33 mouse cellular contexts compared by ENCODE assay signal in genomic region chr13:4559143-4559542, GRCm38 (mm10). TPM values are rescaled to one million over a fixed set of nuclear protein-coding genes. Genes with fewer than 3 reads are reported as not detected.
"Had no signal": no experiment of that assay in that cellular context is flagged by ENCODE, and none has a peak within 500 bp of the region (broad histone marks: within the 10 kb centered on the region; RNA-seq: fewer than 3 reads in every experiment).

No protein-coding gene starts in this region.

- H3K4me3 ChIP-seq: heart, adult 2 months; heart, embryonic 13.5 days; heart, embryonic 15.5 days; hindbrain, embryonic 13.5 days; hindbrain, embryonic 15.5 days; kidney, embryonic 15.5 days; layer of hippocampus, adult 2 months; left cerebral cortex, adult 2 months; limb, embryonic 10.5 days; limb, embryonic 12.5 days; liver, embryonic 13.5 days; liver, embryonic 15.5 days had no signal

- H3K27ac ChIP-seq: heart, adult 2 months; heart, embryonic 13.5 days; heart, embryonic 15.5 days; hindbrain, embryonic 13.5 days; hindbrain, embryonic 15.5 days; hindbrain, postnatal 0 days; kidney, embryonic 15.5 days; kidney, postnatal 0 days; layer of hippocampus, adult 2 months; left cerebral cortex, adult 2 months; limb, embryonic 10.5 days; limb, embryonic 12.5 days; liver, embryonic 13.5 days; liver, embryonic 15.5 days had no signal

- H3K36me3 ChIP-seq: heart, embryonic 13.5 days; heart, embryonic 15.5 days; hindbrain, embryonic 13.5 days; hindbrain, embryonic 15.5 days; kidney, embryonic 15.5 days; limb, embryonic 10.5 days; limb, embryonic 12.5 days; liver, embryonic 13.5 days; liver, embryonic 15.5 days had no signal

- H3K9me3 ChIP-seq: heart, embryonic 13.5 days; heart, embryonic 15.5 days; hindbrain, embryonic 13.5 days; hindbrain, embryonic 15.5 days; kidney, embryonic 15.5 days; limb, embryonic 10.5 days; limb, embryonic 12.5 days; liver, embryonic 13.5 days; liver, embryonic 15.5 days had no signal

- H3K27me3 ChIP-seq: heart, embryonic 13.5 days; heart, embryonic 15.5 days; hindbrain, embryonic 13.5 days; hindbrain, embryonic 15.5 days; kidney, embryonic 15.5 days; limb, embryonic 12.5 days; liver, embryonic 13.5 days; liver, embryonic 15.5 days had no signal

- H3K4me1 ChIP-seq: heart, embryonic 13.5 days; heart, embryonic 15.5 days; hindbrain, embryonic 13.5 days; hindbrain, embryonic 15.5 days; kidney, embryonic 15.5 days; limb, embryonic 10.5 days; limb, embryonic 12.5 days; liver, embryonic 13.5 days; liver, embryonic 15.5 days had no signal

- DNase-seq: gastrocnemius, postnatal 14 days; gastrocnemius, postnatal 36 days; heart, adult 11 months; heart, adult 2 months; heart, postnatal 14 days; heart, postnatal 36 days; kidney, adult 11 months; kidney, adult 2 months; kidney, adult 9 months; kidney, postnatal 25 days; kidney, postnatal 4 days; liver; liver, embryonic 13.5 days had no signal

RNA-seq across cellular contexts. Expression of gene Akr1c21, which starts 14.7 kb away (rescaled TPM):
- polyA plus RNA-seq: gonadal fat pad, adult 2 months; heart, adult 2 months; heart, embryonic 11.5 days; heart, embryonic 13.5 days; heart, embryonic 15.5 days; heart, postnatal 0 days; hindbrain, embryonic 11.5 days; hindbrain, embryonic 13.5 days; hindbrain, embryonic 15.5 days; hindbrain, postnatal 0 days; intestine, embryonic 14.5 days; intestine, embryonic 16.5 days; limb, embryonic 10.5 days; limb, embryonic 12.5 days; limb, embryonic 14.5 days; liver, embryonic 11.5 days had no signal

RNA-seq across cellular contexts. Expression of gene Akr1c20, which starts 36.0 kb away (rescaled TPM):
- polyA plus RNA-seq: gonadal fat pad, adult 2 months; heart, adult 2 months; heart, embryonic 11.5 days; heart, embryonic 13.5 days; heart, embryonic 15.5 days; heart, postnatal 0 days; hindbrain, embryonic 11.5 days; hindbrain, embryonic 13.5 days; hindbrain, embryonic 15.5 days; hindbrain, postnatal 0 days; intestine, embryonic 14.5 days; intestine, embryonic 16.5 days; kidney, embryonic 15.5 days; limb, embryonic 10.5 days; limb, embryonic 12.5 days; limb, embryonic 14.5 days; liver, embryonic 11.5 days; liver, embryonic 13.5 days had no signal
